Mouse (Mus musculus) heart, postnatal 10 days (tissue): Measurements from ENCODE around the gene Cops7a. TPM values are rescaled to one million over a fixed set of nuclear protein-coding genes. Genes with fewer than 3 reads are reported as not detected.

Source experiments
- DNase-seq, 2 experiments: peaks; one replicate each; pipeline ENCODE4 v3.0.0; 2021
- intact Hi-C: fragments of 180-260 bp; cut with DNase I; formaldehyde crosslinking; loops from one replicate; pipeline ENCODE4 v1.15.1; 2025
- total RNA-seq, 2 experiments: library from RNA; stranded (reverse); gene quantifications; 2 replicates each; pipeline ENCODE4 v1.2.3; 2021

The Cops7a gene
- 100 to 1,000 TPM; 102 to 108 TPM for total RNA-seq

DNA sequence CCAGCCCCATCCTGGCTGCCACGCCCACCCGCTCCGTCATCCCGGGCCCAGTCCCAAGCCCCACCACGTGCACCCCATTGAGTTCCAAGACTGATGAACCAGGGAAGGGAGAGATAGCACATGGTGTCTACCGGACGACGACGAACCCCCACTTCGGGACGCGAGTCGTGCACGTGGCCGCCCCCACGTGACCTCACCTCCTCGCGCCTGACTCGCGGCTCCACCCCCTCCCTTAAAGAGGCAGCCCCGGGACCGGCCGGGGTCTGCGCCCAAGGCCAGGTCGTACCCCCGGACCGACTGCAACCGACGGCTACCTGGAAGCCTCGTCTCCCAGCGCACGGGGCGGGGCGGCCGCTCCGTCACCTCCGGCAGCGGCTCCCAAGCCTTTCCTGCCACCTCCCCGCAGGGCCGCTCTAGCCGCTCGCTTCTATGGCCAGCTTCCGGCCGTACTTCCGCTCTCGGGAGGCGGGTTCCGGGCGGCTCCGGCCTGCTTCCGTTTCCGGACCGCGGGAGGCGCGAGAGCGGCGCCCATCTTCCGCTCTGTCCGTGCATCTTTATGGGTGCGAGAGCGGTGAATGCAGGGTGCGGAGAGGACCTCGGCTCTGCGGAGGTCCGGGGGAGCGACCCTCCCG lies at the start of gene Cops7a:
Cops7a (minus strand) TSS at position 451 of the 632 bp plus-strand sequence.
- peak; percentile 97 to 98 for DNase-seq
- intact Hi-C loops: loop anchor here (2.0 kb wide), 3 partner anchors 32 to 62 kb away; partner anchors contain the start of gene Zfp384

DNA sequence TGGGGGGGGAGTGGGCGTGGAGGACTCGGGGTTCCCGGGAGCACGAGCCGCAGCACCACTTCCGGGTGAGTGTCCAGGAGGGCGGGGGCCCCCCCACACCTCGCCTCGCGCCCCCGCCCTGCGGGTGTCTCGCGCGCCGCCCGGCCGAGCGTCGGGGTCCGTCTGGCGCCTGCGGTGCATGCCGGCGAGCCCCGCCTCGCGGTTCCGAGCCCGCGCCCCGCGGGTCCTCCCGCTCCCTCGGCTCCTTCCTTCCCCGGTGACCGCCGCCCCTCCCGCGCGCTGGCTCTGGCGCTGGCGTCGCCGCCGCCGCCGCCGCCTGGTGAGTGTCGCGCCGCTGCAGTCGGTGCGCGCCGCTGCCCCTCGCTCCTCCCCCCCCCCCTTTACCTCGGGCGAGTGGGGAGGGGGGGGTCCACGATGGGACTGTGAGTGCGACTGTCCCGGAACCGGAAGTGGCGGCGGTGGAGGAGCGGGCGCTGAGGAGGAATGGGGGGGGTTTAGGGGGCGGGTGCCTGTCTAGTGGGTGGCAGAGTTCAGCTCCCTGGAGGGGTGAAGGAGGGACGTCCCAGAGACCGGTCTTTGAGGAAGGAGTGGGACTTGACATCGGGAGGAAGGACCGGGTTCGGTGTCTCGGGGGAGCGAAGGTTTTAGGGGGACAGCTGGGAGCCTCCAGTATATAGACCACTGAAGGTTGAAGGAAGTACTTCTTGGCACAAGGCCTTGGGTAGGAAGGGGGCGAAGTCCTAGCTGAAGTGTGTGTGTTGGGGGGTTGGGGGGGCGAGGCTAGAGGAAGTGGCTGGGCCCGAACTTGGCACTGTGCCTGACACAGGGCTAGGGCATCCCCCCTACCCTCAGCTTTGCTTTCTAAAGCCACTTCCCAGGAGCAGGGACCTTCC lies 44.1 kb upstream of the Cops7a start:
- DNase-seq: peak; percentile 85 to 89
- intact Hi-C loops: loop anchor here (2.0 to 5.0 kb wide), 3 partner anchors 45 to 107 kb away; partner anchors contain the start of genes Cops7a and Mlf2

DNA sequence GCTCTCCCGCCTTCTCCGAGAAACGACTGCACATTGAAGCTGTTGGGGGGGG lies 43.6 kb upstream of the Cops7a start, which contains the start of gene Zfp384:
Zfp384 (plus strand) TSS at position 17 of the 52 bp plus-strand sequence.
- intact Hi-C loops: loop anchor here (2.0 to 5.0 kb wide), 3 partner anchors 44 to 107 kb away; partner anchors contain the start of genes Cops7a and Mlf2
- no peak for DNase-seq

DNA sequence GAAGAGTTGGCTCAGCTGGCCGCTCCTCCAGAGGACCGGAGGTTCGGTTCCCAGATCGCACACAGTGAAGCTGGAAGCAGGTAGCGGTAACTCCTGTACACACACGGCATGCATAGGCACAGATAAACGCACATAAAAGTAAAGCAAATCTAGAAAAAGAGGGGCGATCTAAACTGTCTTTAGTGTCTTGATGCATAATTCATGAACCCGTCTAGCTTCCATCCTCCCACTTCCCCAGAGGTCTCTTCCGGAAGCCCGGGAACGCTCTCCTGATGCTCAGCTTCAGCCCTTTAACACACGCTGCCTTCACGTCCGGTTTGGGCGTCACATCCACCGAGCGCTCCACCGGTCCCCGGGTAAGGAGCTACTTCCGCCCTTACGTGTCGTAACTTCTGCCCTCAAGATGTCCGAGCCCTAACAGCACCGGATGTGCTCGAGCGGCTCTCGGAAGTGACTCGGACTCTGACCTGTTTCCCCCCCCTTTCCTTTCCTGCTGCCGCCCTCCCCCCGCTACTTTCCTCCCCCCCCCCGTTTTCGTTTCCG lies 43.3 kb upstream of the Cops7a start:
- intact Hi-C loops: loop anchor here (1.0 to 5.0 kb wide), 4 partner anchors 31 to 106 kb away; partner anchors contain the start of genes Cops7a, Ing4 and Mlf2
- DNase-seq: peak; percentile 99

DNA sequence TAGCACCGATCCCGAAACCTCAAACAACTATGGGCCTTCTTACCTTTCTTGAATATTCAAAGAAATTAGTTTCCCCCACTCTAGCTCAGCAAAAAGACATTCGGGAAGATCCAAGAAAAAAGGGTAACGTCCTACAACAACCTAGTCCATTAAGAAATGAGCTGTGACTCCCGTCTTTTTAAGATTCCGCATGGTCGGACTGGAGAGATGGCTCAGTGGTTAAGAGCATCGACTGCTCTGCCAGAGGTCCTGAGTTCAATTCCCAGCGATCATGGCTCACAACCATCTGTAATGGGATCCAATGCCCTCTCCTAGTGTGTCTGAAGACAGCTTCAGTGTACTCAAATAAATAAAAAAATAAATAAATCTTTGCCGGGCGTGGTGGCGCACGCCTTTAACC lies 42.7 kb upstream of the Cops7a start:
- DNase-seq: no peak
- intact Hi-C loops: loop anchor here (1.0 to 5.0 kb wide), 4 partner anchors 31 to 106 kb away; partner anchors contain the start of genes Cops7a, Ing4 and Mlf2

DNA sequence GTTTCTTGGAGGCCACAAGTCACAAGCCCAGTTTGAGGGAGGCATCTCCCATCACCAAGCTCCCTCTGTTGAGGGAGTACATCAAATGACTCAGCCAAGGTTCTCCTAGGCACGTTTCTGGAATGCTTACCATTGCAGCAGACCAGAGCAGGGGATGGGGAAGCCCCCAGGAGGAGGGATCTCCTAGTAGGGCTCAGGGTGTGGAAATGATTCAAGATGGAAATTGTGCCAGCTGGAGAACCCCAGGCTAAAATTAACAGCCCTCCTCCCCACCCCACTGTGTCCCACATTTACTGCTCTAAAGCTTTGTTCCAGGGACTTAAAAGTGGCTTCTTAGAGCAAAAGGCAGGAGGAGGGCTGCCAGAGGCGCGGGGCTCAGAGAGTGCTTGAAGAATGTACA lies 39.7 kb upstream of the Cops7a start:
- no peak for DNase-seq
- intact Hi-C loops: loop anchor here (5.0 kb wide), 1 partner anchor 103 kb away; no protein-coding TSS in a partner anchor

DNA sequence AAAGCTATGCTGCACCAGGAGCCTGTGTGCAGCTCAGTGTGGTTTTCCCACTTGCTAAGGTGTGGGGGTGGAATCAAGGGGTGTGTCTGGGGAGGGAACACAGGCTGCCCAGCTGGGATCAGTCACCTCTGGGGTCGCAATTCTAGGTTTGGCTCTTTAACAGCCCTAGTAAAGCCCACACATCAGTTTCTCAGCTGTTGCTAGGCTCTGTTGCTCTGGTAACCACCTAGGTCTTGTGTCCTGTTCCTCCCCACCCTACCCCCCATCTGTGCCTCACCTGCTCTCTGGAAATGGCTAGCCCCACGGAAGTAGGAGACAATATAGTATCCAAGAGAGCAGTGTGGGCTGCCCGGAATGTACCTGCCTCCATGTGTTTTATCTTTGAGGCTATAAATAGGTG lies 38.4 kb upstream of the Cops7a start:
- DNase-seq: no peak
- intact Hi-C loops: no loop called here

DNA sequence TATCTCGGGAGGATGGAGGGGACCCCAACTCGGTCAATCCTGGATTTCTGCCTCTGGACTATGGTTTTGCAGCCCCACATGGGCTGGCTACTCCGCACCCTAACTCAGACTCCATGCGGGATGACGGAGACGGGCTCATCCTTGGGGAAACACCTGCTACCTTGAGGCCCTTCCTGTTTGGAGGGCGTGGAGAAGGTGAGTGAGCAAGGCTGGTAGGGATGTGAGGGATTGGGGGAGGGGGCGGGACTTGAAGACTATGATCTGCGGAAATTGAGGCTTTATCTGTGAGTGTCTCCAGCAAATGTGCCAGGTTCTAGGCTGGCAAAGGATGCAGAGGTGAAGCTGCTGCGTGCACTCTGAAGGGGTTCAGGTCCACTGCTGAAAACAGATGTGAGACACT lies 34.2 kb upstream of the Cops7a start:
- DNase-seq: no peak
- intact Hi-C loops: no loop called here

DNA sequence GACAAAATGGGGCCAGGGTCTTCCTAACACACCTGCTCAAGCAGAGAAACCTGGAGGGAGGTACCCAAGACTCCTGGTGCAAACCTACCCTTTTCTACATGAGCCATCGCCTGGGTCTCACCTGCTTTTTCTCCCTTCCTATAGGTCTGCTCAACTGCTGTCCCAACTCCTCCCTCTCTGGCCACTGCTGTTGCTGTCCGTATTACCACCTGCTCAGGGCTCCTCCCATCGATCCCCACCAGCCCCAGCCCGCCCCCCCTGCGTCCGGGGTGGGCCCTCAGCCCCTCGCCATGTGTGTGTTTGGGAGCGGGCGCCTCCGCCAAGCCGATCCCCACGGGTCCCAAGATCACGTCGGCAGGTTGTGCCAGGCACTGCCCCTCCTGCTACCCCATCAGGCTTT lies 33.8 kb upstream of the Cops7a start:
- intact Hi-C loops: no loop called here
- DNase-seq: no peak

DNA sequence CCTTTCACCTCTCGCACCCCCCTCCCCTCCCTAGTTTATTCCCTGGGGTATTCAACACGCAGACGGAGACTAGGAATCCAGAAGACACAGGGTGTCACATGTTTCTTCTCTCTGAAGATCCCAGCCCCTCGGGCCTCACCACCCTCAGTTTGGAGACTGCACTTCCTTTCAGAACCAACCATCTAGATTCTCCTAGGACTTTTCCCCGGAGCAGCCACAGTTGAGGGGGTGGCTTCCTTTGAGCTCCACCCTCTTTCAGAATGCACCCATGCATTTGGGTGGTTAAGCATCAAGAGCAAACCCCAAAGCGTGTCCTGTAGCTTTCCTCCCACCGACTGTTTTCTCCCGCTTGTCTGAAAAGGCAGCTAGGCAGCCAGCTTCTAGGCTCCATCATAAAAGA lies 32.7 kb upstream of the Cops7a start:
- peak in 1 of 2 experiments; percentile 30 for DNase-seq
- intact Hi-C loops: no loop called here

DNA sequence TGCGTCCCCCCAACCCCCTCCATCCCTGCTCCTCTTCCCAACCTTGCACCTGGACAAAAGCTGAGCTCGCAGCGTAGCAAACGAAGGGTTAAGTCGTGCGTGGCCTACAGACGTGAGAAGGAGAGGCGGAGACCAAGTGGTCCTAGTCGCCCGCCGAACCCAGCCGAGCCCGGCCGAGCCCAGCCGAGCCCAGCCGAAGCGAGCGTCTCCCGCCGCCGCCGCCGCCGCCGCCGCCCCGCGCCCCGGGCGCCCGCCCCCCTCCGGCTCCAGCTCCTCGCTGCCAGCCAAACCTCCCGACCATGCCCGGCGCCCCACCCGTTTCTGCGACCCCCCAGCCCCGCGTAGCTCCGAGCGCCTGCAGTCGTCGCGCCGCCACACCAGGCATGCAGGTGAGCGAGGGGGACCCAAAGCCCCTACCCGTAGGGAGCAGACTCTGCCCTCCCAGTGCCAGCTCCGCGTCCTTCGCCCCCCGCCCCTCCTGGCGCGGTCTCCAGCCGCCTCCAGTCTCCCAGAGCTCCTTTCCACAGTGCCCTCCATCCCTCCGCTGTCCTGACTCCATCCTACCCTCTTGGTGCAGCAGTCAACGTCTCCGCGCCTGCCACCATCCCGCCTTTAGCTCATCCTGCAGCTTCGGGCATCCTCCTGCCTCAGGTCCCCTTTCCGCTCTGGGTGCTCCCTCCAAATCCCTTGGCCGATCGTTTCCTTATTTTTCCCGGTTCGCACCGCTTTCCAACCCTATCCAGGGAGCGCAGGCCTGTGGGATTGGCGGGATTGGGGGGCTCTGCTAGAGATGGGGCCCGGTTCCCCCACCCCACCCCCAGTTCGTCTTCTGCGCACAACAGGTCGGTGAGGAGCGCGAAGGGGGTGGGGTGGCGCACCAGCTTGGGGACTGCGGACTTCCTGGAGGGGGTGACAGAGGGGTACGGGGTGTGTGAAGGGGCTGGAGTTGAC lies 31.5 kb upstream of the Cops7a start, which contains the start of gene Pianp:
Pianp (plus strand) TSS at position 144 of the 951 bp plus-strand sequence.
- DNase-seq: peak; percentile 80 to 84
- intact Hi-C loops: no loop called here

DNA sequence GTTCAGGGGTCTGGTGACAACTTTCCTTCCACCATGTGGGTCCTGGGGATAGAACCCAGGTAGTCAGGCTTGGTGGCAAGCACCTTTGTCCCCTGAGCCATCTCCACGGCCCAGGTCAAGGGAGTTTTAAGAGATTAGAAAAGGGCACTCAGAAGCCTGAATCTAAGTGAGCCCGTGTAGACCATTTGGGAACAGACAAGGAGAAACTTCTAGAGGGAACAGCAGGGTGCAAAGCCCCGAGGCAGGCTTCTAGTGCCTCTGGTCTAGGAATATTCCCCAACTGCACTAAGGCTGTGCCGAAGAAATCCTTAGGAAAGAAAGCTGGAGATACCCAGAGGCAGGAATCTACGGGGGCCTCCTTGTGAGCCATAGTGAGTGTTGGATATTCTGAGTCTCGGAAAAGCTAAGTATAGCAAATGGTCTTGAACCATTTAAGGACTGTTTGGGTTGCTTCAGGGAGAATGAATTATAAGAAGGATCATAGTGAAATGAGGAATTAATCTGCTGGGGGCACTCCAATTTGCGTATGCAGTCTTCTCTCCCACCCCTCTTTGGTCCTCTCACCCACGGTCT lies 30.6 kb upstream of the Cops7a start:
- intact Hi-C loops: no loop called here

DNA sequence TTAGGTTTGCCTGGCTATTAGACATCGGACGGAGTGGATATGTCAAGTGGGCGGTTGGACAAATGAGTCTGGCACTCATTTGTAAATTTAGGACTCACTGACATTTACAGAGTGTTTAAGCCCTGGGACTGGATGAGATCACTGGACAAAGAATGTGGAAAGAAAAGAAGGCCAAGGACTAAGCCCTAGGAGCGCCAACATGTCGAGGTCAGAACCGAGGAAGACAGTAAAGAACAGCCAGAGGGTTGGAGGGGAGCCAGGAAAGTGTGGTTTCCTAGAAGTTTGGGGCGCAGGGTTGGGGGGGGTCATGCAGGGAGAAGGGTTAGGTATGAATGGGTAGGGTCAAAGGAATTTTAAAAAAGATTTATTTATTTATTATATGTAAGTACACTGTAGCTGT lies 29.9 kb upstream of the Cops7a start:
- intact Hi-C loops: no loop called here
- no peak for DNase-seq

More for the DNA sequence above, 30.6 kb upstream of the Cops7a start:
- no peak for DNase-seq

DNA sequence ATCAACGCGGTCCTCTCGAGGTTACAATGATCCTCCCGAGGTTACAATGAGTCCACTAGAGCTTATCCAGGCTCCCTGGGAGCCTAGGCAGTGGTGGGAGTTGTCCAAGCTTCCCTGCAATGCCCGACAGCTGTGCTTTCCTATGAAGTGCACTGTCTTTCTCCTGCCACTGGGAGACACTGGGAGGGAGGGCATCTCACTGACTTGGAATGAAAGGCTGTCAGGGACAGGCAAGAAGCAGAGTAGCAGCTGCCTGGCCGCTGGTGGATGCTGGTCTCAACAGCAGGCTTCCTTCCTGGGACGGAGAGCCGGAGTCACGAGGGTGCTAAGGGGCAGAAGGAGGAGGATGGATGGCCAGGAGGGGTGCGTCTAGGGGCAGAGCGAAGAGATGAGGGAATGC lies 28.5 kb upstream of the Cops7a start:
- peak in 1 of 2 experiments; percentile 32 for DNase-seq
- intact Hi-C loops: no loop called here

DNA sequence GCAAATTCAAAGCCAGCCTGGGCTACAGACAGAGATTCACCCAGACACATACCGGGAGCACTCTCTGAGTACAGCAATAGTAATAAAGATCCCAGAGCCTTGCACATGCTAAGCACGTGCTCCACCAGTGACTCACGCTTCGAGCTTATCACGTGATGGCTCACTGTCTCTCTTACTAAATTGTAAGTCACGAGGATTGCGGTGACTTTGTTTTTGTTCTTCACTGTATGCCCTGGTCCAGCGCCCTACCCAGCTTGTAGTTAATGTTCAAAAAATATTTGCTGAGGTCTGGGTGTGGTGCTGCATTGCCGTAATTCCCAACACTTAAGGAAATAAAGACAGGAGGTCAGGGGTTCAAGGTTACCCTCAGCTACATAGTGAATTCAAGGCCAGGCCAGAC lies 28.0 kb upstream of the Cops7a start:
- intact Hi-C loops: no loop called here

DNA sequence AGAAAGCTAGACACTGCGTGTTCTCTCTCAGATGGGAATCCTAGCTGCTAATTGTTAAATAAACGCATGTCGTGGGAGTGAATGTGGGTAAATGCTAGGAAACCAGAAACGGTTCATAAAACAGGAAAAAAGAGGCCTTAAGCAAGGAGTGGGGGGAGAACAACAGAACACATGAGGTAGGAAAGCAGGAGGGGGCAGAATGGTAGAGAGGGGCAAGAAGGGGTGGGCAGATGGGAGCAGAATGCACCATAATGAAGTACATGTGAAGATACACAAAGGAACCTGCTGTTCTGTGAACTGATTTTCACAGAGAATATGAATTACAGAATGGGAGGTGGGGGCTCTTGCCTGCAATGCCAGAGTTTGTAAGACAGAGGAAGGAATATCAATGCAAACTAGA lies 26.9 kb upstream of the Cops7a start:
- no peak for DNase-seq
- intact Hi-C loops: no loop called here

More for the DNA sequence above, 28.0 kb upstream of the Cops7a start:
- DNase-seq: no peak

DNA sequence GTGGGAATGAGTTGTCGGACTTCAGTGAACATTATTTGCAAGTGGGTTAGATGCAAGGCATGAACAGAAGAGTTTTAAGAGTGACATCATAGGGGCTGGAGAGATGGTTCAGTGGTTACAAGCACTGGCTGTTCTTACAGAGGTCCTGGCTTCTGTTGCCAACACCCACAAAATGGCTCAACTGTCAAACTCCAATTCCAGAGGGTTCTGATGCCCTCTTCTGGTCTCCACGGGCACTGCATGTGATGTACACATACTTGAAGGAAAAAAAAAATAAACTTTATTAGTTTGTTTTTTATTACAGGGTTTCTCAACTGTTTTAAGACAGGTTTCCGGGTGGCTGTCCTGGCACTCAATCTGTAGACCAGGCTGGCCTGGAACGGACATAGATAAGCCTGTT lies 2.4 kb upstream of the Cops7a start:
- intact Hi-C loops: no loop called here
- DNase-seq: peak; percentile 24 to 64

DNA sequence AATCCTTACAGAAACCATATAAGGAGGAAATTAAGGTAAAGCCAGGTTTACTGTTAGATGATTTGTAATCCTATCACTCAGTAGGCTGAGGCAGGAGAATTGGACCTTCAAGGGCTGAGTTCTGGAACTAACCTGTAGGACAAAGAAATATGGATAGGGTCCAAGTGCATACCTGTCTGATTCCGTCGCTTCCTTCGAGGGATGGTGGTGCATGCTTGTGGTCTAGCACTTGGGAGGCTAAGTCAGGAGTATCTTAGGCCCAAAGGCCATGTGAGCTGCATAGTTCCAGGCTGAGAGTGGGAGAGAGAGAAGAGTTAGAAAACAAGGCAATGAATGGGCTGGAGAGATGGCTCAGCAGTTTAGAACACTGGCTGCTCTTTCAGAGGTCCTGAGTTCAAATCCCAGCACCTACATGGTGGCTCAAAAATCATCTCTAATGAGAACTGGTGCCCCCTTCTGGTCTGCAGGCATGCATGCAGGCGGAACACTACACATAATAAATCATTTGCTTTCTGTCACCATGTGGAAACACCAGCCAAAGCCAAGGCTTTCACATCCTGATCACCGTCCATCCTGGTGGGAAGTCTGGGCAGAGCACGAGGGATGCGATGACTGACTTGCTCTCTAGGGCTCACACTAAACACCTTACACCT lies 1.3 kb upstream of the Cops7a start:
- intact Hi-C loops: no loop called here
- peak in 1 of 2 experiments; percentile 23 for DNase-seq

DNA sequence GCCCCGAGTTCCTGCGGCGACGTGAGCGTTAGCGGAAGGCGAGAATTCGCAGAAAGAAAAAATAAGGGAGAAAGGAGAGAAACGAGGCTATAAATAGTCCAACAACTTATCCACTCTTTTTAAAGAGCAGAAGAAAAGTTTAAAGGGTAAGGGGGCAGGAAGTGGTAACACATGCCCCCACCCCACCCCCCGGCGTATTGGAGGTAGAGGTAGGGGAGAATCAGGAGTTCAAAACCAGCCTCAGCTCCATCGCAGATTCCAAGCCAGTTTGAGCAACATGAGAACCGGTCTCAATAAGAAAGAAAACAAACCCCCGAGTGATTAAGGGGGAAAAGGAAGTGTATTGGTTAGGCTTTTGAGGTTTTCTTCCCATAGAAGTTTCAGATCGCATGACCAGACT lies 409 bp upstream of the Cops7a start:
- intact Hi-C loops: loop anchor here (2.0 kb wide), 3 partner anchors 33 to 63 kb away; partner anchors contain the start of gene Zfp384
- DNase-seq: no peak
